9 mouse cellular contexts compared by ENCODE assay signal in genomic region chr11:117306311-117307088, GRCm38 (mm10).
DNase-seq lines count a peak whose midpoint lies in the region; TF ChIP-seq lines count a peak whose summit lies in the region.
"Had no signal": no experiment of that assay in that cellular context is flagged by ENCODE, and none has a peak within 500 bp of the region (broad histone marks: within the 10 kb centered on the region; RNA-seq: fewer than 3 reads in every experiment).

No protein-coding gene starts in this region.

- H3K9me3 ChIP-seq in heart, embryonic 10.5 days = no peaks in the 10 kb centered on the region

- intact Hi-C loops in heart, postnatal 36 days (cut with DNase I) = loop anchor here (2.0 kb wide), 1 partner anchor 22 kb away; no protein-coding TSS in a partner anchor

- H3K4me3 ChIP-seq in heart, embryonic 10.5 days = no peak overlapping the region
- no peak overlapping the region for H3K4me3 ChIP-seq in spleen, adult 2 months (ENCODE audit: extremely low read depth, insufficient read depth, insufficient read length)

- no peak for TF ChIP-seq POLR2A in spleen, adult 2 months (IDR thresholded peaks at IDR 0.05; ENCODE audit: low read depth, low read length)

- peak overlapping the region; percentile 62; the same call in 1 of the 2 replicates for H3K27ac ChIP-seq in heart, embryonic 10.5 days
- 0 out of 2 replicates have a peak overlapping the region, but pooled peaks have one; percentile 9 for H3K27ac ChIP-seq in spleen, adult 2 months (ENCODE audit: insufficient read depth, low read length)

- 60% methylated on average over 14 of the region's 14 CpGs for WGBS in heart, embryonic 10.5 days
- WGBS in spleen, adult 2 months = 24% methylated on average over 14 of the region's 14 CpGs

- peaks cover 60% of the 10 kb centered on the region for H3K4me1 ChIP-seq in heart, embryonic 10.5 days
- H3K4me1 ChIP-seq in spleen, adult 2 months (ENCODE audit: control insufficient read depth, insufficient read depth, insufficient read length) = peaks cover 51% of the 10 kb centered on the region

- H3K36me3 ChIP-seq in heart, embryonic 10.5 days = 0 out of 2 replicates have a peak, but pooled peaks cover 12% of the 10 kb centered on the region
- H3K36me3 ChIP-seq in spleen, adult 2 months (ENCODE audit: control insufficient read depth, insufficient read depth, low read length) = no peaks in the 10 kb centered on the region

- no peak for DNase-seq in heart, embryonic 10.5 days (ENCODE audit: low spot score)
- no peak for DNase-seq in heart, postnatal 36 days
- DNase-seq in spleen, adult 2 months (ENCODE audit: low read depth in 1 of 2, low spot score in 2 of 2) = no peak
- no peak for DNase-seq in spleen, adult 12 weeks (ENCODE audit: low spot score)
- DNase-seq in kidney, postnatal 14 days = peak; percentile 41
- peak; percentile 49 for DNase-seq in thymus, postnatal 25 days
- DNase-seq in adrenal gland, postnatal 36 days = no peak
- DNase-seq in urinary bladder, postnatal 14 days (ENCODE audit: low spot score) = no peak
- DNase-seq: lung, adult 18-20 months had no signal

- TF ChIP-seq CTCF in spleen, adult 2 months (IDR thresholded peaks at IDR 0.05; ENCODE audit: extremely low read depth, insufficient read depth, insufficient read length, insufficient replicate concordance) = no peak

- no peaks in the 10 kb centered on the region for H3K27me3 ChIP-seq in heart, embryonic 10.5 days (ENCODE audit: insufficient read depth, poor library complexity, severe bottlenecking)
- no peaks in the 10 kb centered on the region for H3K27me3 ChIP-seq in spleen, adult 2 months (ENCODE audit: control insufficient read depth, insufficient read depth, low read length)

Comparison
In these comparisons a context has a peak if more than half of its experiments do, and no peak if none do; other contexts are left out.
1. DNase-seq: peak in kidney, postnatal 14 days (single experiment) and thymus, postnatal 25 days (single experiment); none in heart, embryonic 10.5 days (single experiment), heart, postnatal 36 days (0 of 2), spleen, adult 2 months (0 of 2), spleen, adult 12 weeks (single experiment), adrenal gland, postnatal 36 days (0 of 2) and urinary bladder, postnatal 14 days (single experiment).